Mouse (Mus musculus) heart, adult 18-20 months (tissue): ENCODE measurements around the gene Hypk. TPM values are rescaled to one million over a fixed set of nuclear protein-coding genes. Genes with fewer than 3 reads are reported as not detected.

Experiments
- DNase-seq, 2 experiments: peaks; one replicate each; pipeline ENCODE4 v3.0.0; 2021 to 2022; ENCODE audit warnings: mixed read lengths in 1 of 2
- microRNA-seq, 2 experiments: library from miRNA; unstranded; fragments of <30 nt; microRNA quantifications; one replicate each; pipeline ENCODE4 v1.2.0; 2022
- total RNA-seq, 2 experiments: library from RNA; stranded (reverse); gene quantifications; 2 replicates each; pipeline ENCODE4 v1.2.3; 2021

The Hypk gene
- total RNA-seq, 2 experiments from 2014 or later: 17.8 to 23.7 TPM

DNA sequence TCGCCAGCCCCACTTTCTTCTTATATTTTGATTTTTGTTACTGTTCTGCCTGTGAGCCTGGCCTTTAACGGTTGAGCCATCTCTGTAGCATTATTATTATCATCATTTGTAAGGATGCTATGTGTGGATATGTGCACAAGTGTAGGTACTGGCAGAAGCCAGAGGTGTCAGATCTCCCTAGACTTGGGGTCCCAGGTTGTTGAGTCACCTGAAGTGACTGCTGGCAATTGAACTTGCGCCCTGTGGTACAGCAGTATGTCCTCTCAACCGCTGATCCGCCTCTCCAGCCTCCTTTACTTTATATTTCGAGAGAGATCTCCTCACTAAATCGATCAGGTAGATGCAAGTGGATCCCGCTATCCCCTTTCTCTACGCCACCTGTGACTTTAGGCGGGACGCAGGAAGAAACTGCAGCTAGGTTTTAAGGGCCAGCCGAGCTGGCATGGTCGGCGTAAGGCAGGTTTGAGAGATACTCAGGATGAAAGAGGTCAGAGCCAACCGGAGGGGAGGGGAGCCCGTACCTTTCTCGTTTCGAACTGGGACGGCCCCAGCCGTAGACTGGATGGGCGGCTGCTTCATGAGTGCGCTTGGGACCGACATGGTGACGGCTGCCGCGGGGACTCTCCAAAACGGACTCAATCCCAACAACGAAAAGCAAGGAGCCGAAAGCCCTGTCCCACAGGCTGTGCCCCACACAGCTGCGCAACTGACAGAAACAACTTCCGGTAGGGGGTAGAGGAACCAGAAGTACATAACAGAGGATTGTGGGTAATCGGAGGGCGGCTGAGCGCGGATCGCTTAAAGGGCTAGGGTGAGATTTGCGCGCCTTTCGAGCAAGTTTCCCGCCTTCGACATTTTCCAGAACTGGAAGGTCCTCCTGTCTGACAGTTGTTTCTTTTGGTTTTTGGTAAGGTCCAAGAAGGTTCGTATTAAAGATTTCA is 53.1 kb downstream of the Hypk start, which contains the start of the genes Mfap1a and Wdr76:
Gene Mfap1a (minus strand): TSS at position 724 of the 941 bp plus-strand sequence.
Gene Wdr76 (plus strand): TSS at position 782 of the 941 bp plus-strand sequence.
- peak; percentile 91 to 92 for DNase-seq

DNA sequence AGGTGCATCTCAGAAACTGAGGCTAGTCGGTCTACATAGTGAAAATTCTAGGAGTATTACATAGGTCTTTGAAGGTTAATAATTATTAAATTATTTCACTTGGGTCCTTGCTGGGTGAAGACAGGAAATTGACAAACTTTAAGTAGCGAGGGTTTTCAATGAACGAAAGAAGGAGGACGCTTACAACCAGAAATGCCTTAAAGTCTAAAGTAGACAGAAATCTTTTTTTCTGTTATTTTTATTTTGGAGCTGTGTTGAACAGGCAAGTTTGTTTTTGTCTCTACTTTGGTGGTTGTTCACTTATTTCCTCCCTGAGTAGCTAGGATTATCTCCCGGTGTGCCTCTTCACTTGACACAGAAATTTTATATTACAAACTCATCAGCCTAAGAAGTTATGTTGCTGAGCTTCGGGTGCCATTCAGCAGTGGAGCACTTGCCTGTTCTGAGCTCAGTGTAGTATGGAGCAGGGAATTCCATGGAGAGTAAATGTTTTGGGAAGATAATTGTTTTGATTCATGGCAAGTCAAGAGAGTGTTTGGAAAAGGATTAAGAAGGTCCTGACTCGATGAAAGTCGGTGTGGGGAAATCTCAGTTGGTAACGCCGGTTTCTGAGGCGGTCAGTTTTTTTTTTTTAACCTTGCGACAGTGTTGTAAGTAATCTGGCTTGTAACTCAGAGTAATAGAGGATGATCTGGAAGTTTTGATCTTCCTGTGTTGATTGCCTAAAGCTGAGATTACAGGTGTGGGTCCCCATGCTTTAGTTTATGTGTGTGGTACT is 54.3 kb downstream of the Hypk start:
- DNase-seq: no peak

DNA sequence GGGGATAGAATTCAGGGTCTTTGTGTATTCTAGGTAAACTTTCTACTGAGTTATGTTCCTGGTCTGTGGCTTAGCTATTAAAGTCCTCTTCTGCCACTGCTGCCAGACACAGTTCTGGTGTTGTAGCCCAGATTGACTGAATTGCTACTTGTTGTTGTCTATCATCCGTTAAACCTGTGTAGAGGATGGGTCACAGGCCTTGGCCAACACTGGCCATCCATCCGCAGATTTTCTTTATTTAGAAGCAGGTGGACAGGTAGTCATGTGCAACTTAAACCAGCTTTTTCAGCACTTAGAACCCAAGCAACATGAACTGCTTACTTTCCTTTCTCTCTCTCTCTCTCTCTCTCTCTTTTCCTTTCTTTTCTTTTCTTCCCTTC is 54.9 kb downstream of the Hypk start:
- no peak for DNase-seq

Small RNAs within 50 kb of the gene (microRNA-seq; reads per million reads assigned to microRNA genes)
- 0 reads per million in 2 experiments for gene Gm22953

Other genes starting within 250 kb of the Hypk start
- gene Trp53bp1, start 181.9 kb upstream of the Hypk start, total RNA-seq: 10 to 100 TPM; 28.1 to 28.4 TPM
- gene Map1a, start 163.7 kb upstream of the Hypk start, total RNA-seq: 1 to 10 TPM; 3.5 to 3.8 TPM
- 10 to 100 TPM; 87.5 to 93.6 TPM for gene Ppip5k1, start 97.9 kb upstream of the Hypk start, total RNA-seq
- gene Ckmt1, start 95.6 kb upstream of the Hypk start, total RNA-seq: 1 to 10 TPM; 1.2 to 2.7 TPM
- not detected for gene Strc, start 66.1 kb upstream of the Hypk start, total RNA-seq
- gene Pdia3, start 39.5 kb upstream of the Hypk start, total RNA-seq: 100 to 1,000 TPM; 113 to 144 TPM
- gene Catsper2, start 39.5 kb upstream of the Hypk start, total RNA-seq: 1 to 10 TPM; 3.1 to 4.4 TPM
- under 1 TPM in 1 of 2 experiments, not detected in 1; 0.57 TPM for gene Ell3, start 9.0 kb upstream of the Hypk start, total RNA-seq
- 100 to 1,000 TPM; 366 to 459 TPM for gene Serf2, start 4.1 kb upstream of the Hypk start, total RNA-seq
- not detected for gene Serinc4, start 3.5 kb downstream of the Hypk start, total RNA-seq
- gene Mfap1b, start 20.8 kb downstream of the Hypk start, total RNA-seq: 10 to 100 TPM; 29.3 to 31.7 TPM
- gene Mfap1a, start 53.4 kb downstream of the Hypk start, total RNA-seq: 10 to 100 TPM; 31.7 to 39.0 TPM
- 1 to 10 TPM; 2.9 to 3.5 TPM for gene Wdr76, start 53.4 kb downstream of the Hypk start, total RNA-seq